Mouse (Mus musculus): ENCODE results near the gene Strada. TPM values are rescaled to one million over a fixed set of nuclear protein-coding genes. Genes with fewer than 3 reads are reported as not detected.
"Not testable (repeated sequence)": the region's sequence is repeated elsewhere in the genome, so short reads cannot be mapped to it uniquely, and the experiment has no call there.

Strada gene
- total RNA-seq, 4 experiments from 2014 or later = 29.2 to 33.2 (median 31.0) TPM

GRCm38 (mm10) chr11:106157154-106157553 lies 44.8 kb downstream of the Strada start:
- DNase-seq (ENCODE audit: low spot score in 2 of 2) = no peak

- DNase-seq (ENCODE audit: low spot score in 2 of 2) = no peak
Observed at GRCm38 (mm10) chr11:106156257-106156656, 45.7 kb downstream of the Strada start.

- no peak for DNase-seq (ENCODE audit: low spot score in 2 of 2)
Observed at GRCm38 (mm10) chr11:106155761-106156160, 46.2 kb downstream of the Strada start.

- no peak for DNase-seq (ENCODE audit: low spot score in 2 of 2)
Observed at GRCm38 (mm10) chr11:106154770-106155169, 47.2 kb downstream of the Strada start.

GRCm38 (mm10) chr11:106154091-106154490 lies 47.9 kb downstream of the Strada start:
- DNase-seq (ENCODE audit: low spot score in 2 of 2) = no peak

- peak in 1 of 2 experiments; percentile 74 for DNase-seq (ENCODE audit: low spot score in 2 of 2)
Observed at GRCm38 (mm10) chr11:106152132-106152531, 49.8 kb downstream of the Strada start.

GRCm38 (mm10) chr11:106151219-106151618 lies 50.7 kb downstream of the Strada start:
- DNase-seq (ENCODE audit: low spot score in 2 of 2) = no peak

GRCm38 (mm10) chr11:106134580-106135528 lies 67.1 kb downstream of the Strada start:
- no peak for DNase-seq (ENCODE audit: low spot score in 2 of 2)

GRCm38 (mm10) chr11:106132516-106132915 lies 69.5 kb downstream of the Strada start:
- DNase-seq (ENCODE audit: low spot score in 2 of 2) = no peak

- DNase-seq (ENCODE audit: low spot score in 2 of 2) = no peak
Observed at GRCm38 (mm10) chr11:106129477-106129876, 72.5 kb downstream of the Strada start.

- DNase-seq (ENCODE audit: low spot score in 2 of 2) = not testable (repeated sequence)
Observed at GRCm38 (mm10) chr11:106126727-106127373, 75.1 kb downstream of the Strada start.

GRCm38 (mm10) chr11:106125827-106126226 lies 76.1 kb downstream of the Strada start:
- no peak for DNase-seq (ENCODE audit: low spot score in 2 of 2)

- no peak for DNase-seq (ENCODE audit: low spot score in 2 of 2)
Observed at GRCm38 (mm10) chr11:106124784-106125183, 77.2 kb downstream of the Strada start.

GRCm38 (mm10) chr11:106122736-106123135 lies 79.2 kb downstream of the Strada start:
- no peak for DNase-seq (ENCODE audit: low spot score in 2 of 2)

- no peak for DNase-seq (ENCODE audit: low spot score in 2 of 2)
Observed at GRCm38 (mm10) chr11:106122221-106122620, 79.7 kb downstream of the Strada start.

Other genes with a start within 250 kb of the Strada start
- 10 to 100 TPM; 48.1 to 63.3 (median 58.7) TPM for gene Cyb561, start 248.8 kb downstream of the Strada start, total RNA-seq (2022)
- 10 to 100 TPM in 3 of 4 experiments, 1 to 10 TPM in 1; 7.8 to 10.9 (median 10.6) TPM for gene Ace, start 234.2 kb downstream of the Strada start, total RNA-seq (2022)
- gene Ace3, start 207.5 kb downstream of the Strada start, total RNA-seq (2022) = not detected
- 1 to 10 TPM; 1.1 to 1.6 (median 1.3) TPM for gene Kcnh6, start 194.0 kb downstream of the Strada start, total RNA-seq (2022)
- gene Dcaf7, start 165.3 kb downstream of the Strada start, total RNA-seq (2022) = 100 to 1,000 TPM; 121 to 133 (median 126) TPM
- gene Taco1, start 136.1 kb downstream of the Strada start, total RNA-seq (2022) = 10 to 100 TPM; 15.5 to 23.3 (median 18.7) TPM
- 10 to 100 TPM; 30.2 to 37.4 (median 35.1) TPM for gene Map3k3, start 117.6 kb downstream of the Strada start, total RNA-seq (2022)
- 1 to 10 TPM in 1 of 4 experiments, not detected in 3; 1.4 TPM for gene Gm10840, start 41.3 kb downstream of the Strada start, total RNA-seq (2022)
- 100 to 1,000 TPM; 111 to 131 (median 122) TPM for gene Limd2, start 41.3 kb downstream of the Strada start, total RNA-seq (2022)
- 10 to 100 TPM; 82.3 to 98.3 (median 92.6) TPM for gene Ccdc47, start 14.2 kb upstream of the Strada start, total RNA-seq (2022)
- 10 to 100 TPM; 65.3 to 71.1 (median 69.4) TPM for gene Ddx42, start 14.8 kb upstream of the Strada start, total RNA-seq (2022)
- gene Ftsj3, start 53.9 kb upstream of the Strada start, total RNA-seq (2022) = 10 to 100 TPM; 28.9 to 33.3 (median 32.4) TPM
- 100 to 1,000 TPM; 164 to 180 (median 176) TPM for gene Psmc5, start 54.0 kb upstream of the Strada start, total RNA-seq (2022)
- 10 to 100 TPM; 29.1 to 34.7 (median 31.2) TPM for gene Smarcd2, start 70.8 kb upstream of the Strada start, total RNA-seq (2022)
- gene Tcam1, start 74.5 kb upstream of the Strada start, total RNA-seq (2022) = under 1 TPM in 2 of 4 experiments, not detected in 2; 0.16 to 0.20 TPM
- gene Gh, start 99.7 kb upstream of the Strada start, total RNA-seq (2022) = 1 to 10 TPM in 1 of 4 experiments, under 1 TPM in 1, not detected in 2; 0.57 to 1.7 TPM
- under 1 TPM in 1 of 4 experiments, not detected in 3; 0.39 TPM for gene Cd79b, start 112.6 kb upstream of the Strada start, total RNA-seq (2022)
- gene Scn4a, start 151.1 kb upstream of the Strada start, total RNA-seq (2022) = under 1 TPM in 2 of 4 experiments, not detected in 2; 0.07 TPM
- gene Prr29, start 163.3 kb upstream of the Strada start, total RNA-seq (2022) = under 1 TPM in 1 of 4 experiments, not detected in 3; 0.41 TPM
- gene Icam2, start 185.9 kb upstream of the Strada start, total RNA-seq (2022) = 1 to 10 TPM; 1.7 to 3.4 (median 2.4) TPM